Mouse (Mus musculus) liver, embryonic 15.5 days (tissue): Measurements from ENCODE around the gene Tbc1d25. TPM values are rescaled to one million over a fixed set of nuclear protein-coding genes. Genes with fewer than 3 reads are reported as not detected.
A peak's percentile ranks its signal among the peaks of the same experiment; 100 is the strongest.

ENCODE experiments used
- ATAC-seq: fragments of 200-750 bp; cut with Nextera tagmentation; 2 replicates; pipeline ENCODE4 v1.8.0; 2017; ENCODE audit warnings: moderate number of reproducible peaks, mild to moderate bottlenecking, moderate library complexity; ENCODE audit not compliant: insufficient read depth
- H3K27ac ChIP-seq: fragments of 300-500 bp; sonication (generic); replicated peaks from 2 replicates; pipeline ENCODE4 v1.5.1; 2015; ENCODE audit warnings: mild to moderate bottlenecking, inconsistent platforms
- H3K27me3 ChIP-seq: fragments of 300-500 bp; sonication (generic); 2 replicates; pipeline ENCODE4 v1.6.1; 2015; ENCODE audit warnings: mild to moderate bottlenecking, inconsistent platforms
- H3K36me3 ChIP-seq: fragments of 300-500 bp; sonication (generic); replicated peaks from 2 replicates; pipeline ENCODE4 v1.6.1; 2015; ENCODE audit warnings: moderate library complexity, mild to moderate bottlenecking, inconsistent platforms
- H3K4me1 ChIP-seq: fragments of 300-500 bp; sonication (generic); replicated peaks from 2 replicates; pipeline ENCODE4 v1.6.1; 2015; ENCODE audit warnings: inconsistent platforms
- H3K4me2 ChIP-seq: fragments of 300-500 bp; sonication (generic); 2 replicates; pipeline ENCODE4 v1.6.1; 2015; ENCODE audit warnings: moderate library complexity, mild to moderate bottlenecking, inconsistent platforms
- H3K4me3 ChIP-seq: fragments of 300-500 bp; sonication (generic); replicated peaks from 2 replicates; pipeline ENCODE4 v1.5.1; 2015; ENCODE audit warnings: mild to moderate bottlenecking, inconsistent platforms
- H3K9ac ChIP-seq: fragments of 300-500 bp; sonication (generic); 2 replicates; pipeline ENCODE4 v1.6.1; 2015; ENCODE audit warnings: moderate library complexity, mild to moderate bottlenecking, inconsistent platforms
- H3K9me3 ChIP-seq: fragments of 300-500 bp; sonication (generic); replicated peaks from 2 replicates; pipeline ENCODE4 v1.6.1; 2016; ENCODE audit warnings: inconsistent platforms
- WGBS: fragments of 180-500 bp; shearing (Covaris S2); methylation state at CpG from one replicate; pipeline ENCODE4 v1.1.7; 2015; ENCODE audit warnings: mixed read lengths; ENCODE audit not compliant: insufficient replicate concordance; 5-methylcytosine and 5-hydroxymethylcytosine counted together
- polyA plus RNA-seq: library from polyadenylated mRNA; unstranded; fragments of >200 nt; fragmentation: Nextera tagmentation; extraction: Ambion mirVana; gene quantifications from 2 replicates; pipeline ENCODE4 v1.2.1, GENCODE M21; 2015

Tbc1d25 gene
- polyA plus RNA-seq, 1 experiment from 2014 or later, result 4.9 TPM

- Histone ChIP-seq H3K4me2 (no peak overlapping the region), H3K4me3 (no peak overlapping the region), H3K27ac (no peak overlapping the region), H3K9me3 (no peaks in the 10 kb centered on the region), H3K36me3 (no peaks in the 10 kb centered on the region), H3K4me1 (peaks cover 18% of the 10 kb centered on the region), H3K9ac (no peak overlapping the region), H3K27me3 (no peaks in the 10 kb centered on the region)
- 36% methylated on average over 5 of the region's 5 CpGs for WGBS
- no peak for ATAC-seq
Observed at GRCm38 (mm10) chrX:8179646-8180045, 3.7 kb upstream of the Tbc1d25 start.

- Histone ChIP-seq H3K9me3 (no peaks in the 10 kb centered on the region), H3K36me3 (no peaks in the 10 kb centered on the region), H3K27me3 (no peaks in the 10 kb centered on the region), H3K4me1 (peaks cover 20% of the 10 kb centered on the region), H3K9ac (no peak overlapping the region), H3K4me2 (no peak overlapping the region), H3K27ac (no peak overlapping the region), H3K4me3 (no peak overlapping the region)
- WGBS, result 72% methylated on average over 2 of the region's 2 CpGs
- no peak for ATAC-seq
Observed at GRCm38 (mm10) chrX:8178871-8179270, 2.9 kb upstream of the Tbc1d25 start.

- no peaks in the 10 kb centered on the region for H3K27me3 ChIP-seq
- no peaks in the 10 kb centered on the region for H3K9me3 ChIP-seq
- ATAC-seq, result no peak
- WGBS, result 11% methylated on average over 4 of the region's 4 CpGs
- H3K9ac ChIP-seq, result peak overlapping the region; percentile 63
- peaks cover 19% of the 10 kb centered on the region for H3K4me1 ChIP-seq
- peak overlapping the region; percentile 72 for H3K4me2 ChIP-seq
- peak overlapping the region; percentile 68 for H3K4me3 ChIP-seq
- H3K36me3 ChIP-seq, result 0 out of 2 replicates have a peak, but pooled peaks cover 8% of the 10 kb centered on the region
- peak overlapping the region; percentile 88 for H3K27ac ChIP-seq
Observed at GRCm38 (mm10) chrX:8175169-8175503, 845 bp downstream of the Tbc1d25 start.

DNA sequence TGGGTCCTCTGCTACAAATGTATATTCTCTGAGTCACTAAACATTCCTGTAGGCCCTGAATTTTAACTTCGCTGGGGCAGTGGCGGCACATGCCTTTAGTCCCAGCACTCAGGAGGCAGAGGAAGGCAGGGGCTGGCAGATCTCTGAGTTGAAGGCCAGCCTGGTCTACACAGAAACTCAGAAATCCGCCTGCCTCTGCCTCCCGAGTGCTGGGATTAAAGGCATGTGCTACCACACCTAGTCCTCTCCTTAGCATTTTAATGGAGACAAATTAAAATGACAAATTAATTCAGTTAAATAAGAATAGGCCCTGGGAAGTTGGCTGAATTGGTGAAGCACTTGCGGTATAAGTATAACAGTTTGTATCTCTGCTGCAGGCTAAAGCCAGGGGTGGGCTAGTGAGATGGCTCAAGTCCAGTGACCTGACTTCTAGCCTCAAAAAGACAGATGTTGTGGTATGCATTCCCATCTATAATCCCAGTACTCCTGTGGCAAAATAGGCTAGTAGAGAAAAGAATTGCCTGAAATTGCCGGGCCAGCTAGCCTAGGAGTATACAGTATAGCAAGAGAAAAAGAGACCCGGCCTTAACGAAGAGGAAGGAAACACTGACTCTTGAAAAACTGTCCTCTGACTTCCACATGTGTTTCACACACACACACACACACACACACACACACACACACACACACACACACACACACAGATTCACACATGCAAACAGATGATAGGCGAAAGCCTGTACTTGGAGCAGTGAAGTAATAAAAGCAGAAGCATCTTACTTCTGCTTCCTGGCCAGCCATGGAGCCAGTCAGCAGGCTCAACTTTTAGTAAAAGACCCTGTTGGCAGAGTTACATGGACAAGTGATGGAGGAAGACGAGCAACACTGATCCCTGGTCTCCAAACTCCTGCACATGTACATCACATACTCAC lies 8.0 kb downstream of the Tbc1d25 start:
- Histone ChIP-seq H3K36me3 (0 out of 2 replicates have a peak, but pooled peaks cover 8% of the 10 kb centered on the region), H3K4me2 (no peak overlapping the region), H3K9ac (no peak overlapping the region), H3K27ac (no peak overlapping the region), H3K4me1 (no peaks in the 10 kb centered on the region), H3K9me3 (no peaks in the 10 kb centered on the region), H3K27me3 (no peaks in the 10 kb centered on the region), H3K4me3 (no peak overlapping the region)
- no peak for ATAC-seq
- WGBS, result 70% methylated on average over 10 of the region's 10 CpGs

DNA sequence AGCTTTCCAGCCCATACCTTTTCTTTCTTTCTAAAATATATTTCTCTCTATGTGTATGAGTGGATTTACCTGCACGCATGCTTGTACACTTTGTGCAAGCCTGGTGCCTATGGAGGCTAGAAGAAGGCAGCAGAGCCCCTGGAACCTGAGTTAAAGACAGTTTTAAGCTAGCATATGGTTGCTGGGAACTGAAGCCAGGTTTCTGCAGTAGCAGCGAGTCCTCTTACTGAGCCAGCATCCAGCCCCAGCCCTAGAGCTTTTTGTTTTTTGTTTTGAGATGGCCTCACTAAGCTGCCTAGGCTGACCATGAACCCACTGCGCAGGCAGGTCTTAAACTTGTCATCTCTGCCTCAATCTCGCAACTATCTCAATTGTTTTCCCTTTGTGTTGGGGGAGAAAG lies 11.5 kb downstream of the Tbc1d25 start:
- WGBS, result 79% methylated on average over 4 of the region's 4 CpGs
- no peak overlapping the region for H3K27ac ChIP-seq

DNA sequence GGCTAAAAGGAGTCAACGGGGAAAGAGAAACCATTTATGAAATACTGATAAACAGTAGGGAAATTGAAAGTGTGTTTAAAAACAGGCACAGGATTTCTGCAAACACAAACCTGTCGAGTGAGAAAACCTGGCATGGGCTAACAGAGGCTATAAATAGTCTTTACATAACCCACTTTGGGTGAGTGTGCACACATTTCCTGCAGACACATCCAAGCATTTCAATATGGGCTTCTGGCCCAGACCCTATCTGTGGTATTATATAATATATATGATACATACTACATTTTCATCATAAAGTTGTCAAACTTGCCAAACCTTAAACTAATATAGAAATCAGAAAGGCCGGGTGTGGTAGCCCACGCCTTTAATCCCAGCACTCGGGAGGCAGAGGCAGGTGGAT lies 12.9 kb downstream of the Tbc1d25 start:
- 57% methylated on average over 5 of the region's 5 CpGs for WGBS
- H3K4me1 ChIP-seq, result no peaks in the 10 kb centered on the region
- H3K27ac ChIP-seq, result no peak overlapping the region
- no peak overlapping the region for H3K4me3 ChIP-seq
- H3K36me3 ChIP-seq, result 0 out of 2 replicates have a peak, but pooled peaks cover 10% of the 10 kb centered on the region
- H3K9ac ChIP-seq, result no peak overlapping the region
- no peaks in the 10 kb centered on the region for H3K9me3 ChIP-seq
- no peaks in the 10 kb centered on the region for H3K27me3 ChIP-seq
- H3K4me2 ChIP-seq, result no peak overlapping the region
- ATAC-seq, result no peak

More for the DNA sequence above, 11.5 kb downstream of the Tbc1d25 start:
- H3K36me3 ChIP-seq, result 0 out of 2 replicates have a peak, but pooled peaks cover 4% of the 10 kb centered on the region
- H3K27me3 ChIP-seq, result no peaks in the 10 kb centered on the region
- H3K4me1 ChIP-seq, result no peaks in the 10 kb centered on the region
- ATAC-seq, result no peak
- H3K4me2 ChIP-seq, result no peak overlapping the region
- no peaks in the 10 kb centered on the region for H3K9me3 ChIP-seq
- no peak overlapping the region for H3K9ac ChIP-seq
- no peak overlapping the region for H3K4me3 ChIP-seq

DNA sequence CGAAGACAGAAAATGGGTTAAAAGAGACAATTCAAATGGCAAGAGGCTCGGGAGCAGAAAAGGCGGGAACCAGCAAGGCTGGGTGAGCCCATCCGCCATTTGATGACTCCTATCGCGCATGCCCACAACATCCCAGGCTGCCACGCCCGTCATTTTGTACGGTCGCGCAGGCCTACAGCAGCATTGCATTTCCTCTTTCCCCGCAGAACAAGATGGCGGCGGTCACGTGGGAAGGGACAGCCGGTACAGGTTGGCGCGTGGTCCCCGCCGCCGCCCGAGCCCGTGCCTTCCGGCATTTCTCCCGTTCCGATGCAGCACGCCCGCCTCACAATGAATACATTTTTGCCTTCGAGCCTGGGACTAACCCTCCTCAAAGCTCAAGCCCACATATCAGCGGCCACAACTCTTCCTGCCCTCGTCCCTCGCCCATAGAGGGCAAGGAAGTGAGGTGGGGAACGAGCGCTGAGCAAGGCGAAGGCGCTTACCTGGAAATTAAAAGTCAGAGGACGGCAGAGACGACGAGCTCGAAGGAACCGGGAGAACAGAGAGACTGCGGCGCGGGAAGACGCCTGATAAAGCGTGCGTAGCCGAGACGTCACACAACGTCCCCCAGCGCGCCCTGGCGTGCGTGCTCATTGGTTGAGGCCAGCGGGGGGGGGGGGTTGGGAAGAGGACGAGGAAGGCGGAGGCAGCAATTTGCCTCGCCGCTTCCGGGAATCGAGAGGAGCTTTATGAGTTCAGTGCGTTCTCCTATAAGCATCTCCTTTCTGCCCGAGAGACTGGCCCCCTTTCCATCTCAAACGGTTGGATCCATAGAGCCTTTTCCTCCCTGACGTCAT lies 30.6 kb downstream of the Tbc1d25 start, which contains the start of gene Rbm3:
Gene Rbm3 (minus strand): TSS at position 728 of the 839 bp plus-strand sequence.
- Histone ChIP-seq H3K9ac (peak within 1 kb of the TSS; percentile 76), H3K4me2 (peak within 1 kb of the TSS; percentile 82), H3K27ac (peak within 1 kb of the TSS; percentile 95), H3K27me3 (no peaks in the 10 kb centered on the region), H3K4me3 (peak within 1 kb of the TSS; percentile 76), H3K4me1 (peaks cover 20% of the 10 kb centered on the region), H3K9me3 (no peaks in the 10 kb centered on the region), H3K36me3 (peaks cover 37% of the 10 kb centered on the region)
- WGBS, result 14% methylated on average over 60 of the region's 65 CpGs
- peak; percentile 95 for ATAC-seq

- H3K4me3 ChIP-seq, result peak overlapping the region; percentile 76
- peaks cover 20% of the 10 kb centered on the region for H3K4me1 ChIP-seq
- 45% methylated on average over 7 of the region's 7 CpGs for WGBS
- H3K9ac ChIP-seq, result peak overlapping the region; percentile 76
- no peaks in the 10 kb centered on the region for H3K9me3 ChIP-seq
- peak overlapping the region; percentile 82 for H3K4me2 ChIP-seq
- peak overlapping the region; percentile 95 for H3K27ac ChIP-seq
- H3K36me3 ChIP-seq, result peaks cover 51% of the 10 kb centered on the region
- H3K27me3 ChIP-seq, result no peaks in the 10 kb centered on the region
- ATAC-seq, result no peak
Observed at GRCm38 (mm10) chrX:8143750-8144149, 32.2 kb downstream of the Tbc1d25 start.

GRCm38 (mm10) chrX:8142948-8143347 lies 33.0 kb downstream of the Tbc1d25 start:
- Histone ChIP-seq H3K36me3 (peaks cover 59% of the 10 kb centered on the region), H3K4me2 (peak overlapping the region; percentile 82; the same call in 1 of the 2 replicates), H3K27ac (no peak overlapping the region), H3K4me1 (peaks cover 20% of the 10 kb centered on the region), H3K9ac (no peak overlapping the region), H3K4me3 (no peak overlapping the region), H3K27me3 (no peaks in the 10 kb centered on the region), H3K9me3 (no peaks in the 10 kb centered on the region)
- WGBS, result 52% methylated on average over 7 of the region's 7 CpGs
- no peak for ATAC-seq

DNA sequence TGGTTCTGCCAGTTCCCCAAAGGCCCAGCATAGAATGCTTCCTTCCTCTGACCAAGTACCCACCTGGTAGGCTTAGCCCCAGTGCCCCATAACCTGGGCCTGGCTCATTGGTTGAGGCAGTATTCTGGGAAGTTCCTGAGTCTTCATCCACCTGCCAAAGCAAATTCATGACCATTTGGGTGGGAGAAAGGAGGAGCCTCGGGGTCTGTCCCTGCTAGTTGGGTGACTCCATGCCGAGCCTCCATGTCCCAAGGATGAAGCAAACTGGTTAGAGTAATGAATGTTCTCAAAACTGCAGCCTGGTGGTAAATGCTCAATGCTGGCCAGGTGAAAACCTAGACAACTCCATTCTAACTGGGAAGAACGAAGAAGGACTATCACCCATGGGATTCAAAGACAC lies 34.9 kb downstream of the Tbc1d25 start:
- H3K4me3 ChIP-seq, result no peak overlapping the region
- no peak overlapping the region for H3K9ac ChIP-seq
- H3K27me3 ChIP-seq, result no peaks in the 10 kb centered on the region
- peaks cover 16% of the 10 kb centered on the region for H3K4me1 ChIP-seq
- H3K4me2 ChIP-seq, result no peak overlapping the region
- 68% methylated on average over 3 of the region's 3 CpGs for WGBS
- no peak overlapping the region for H3K27ac ChIP-seq
- H3K36me3 ChIP-seq, result peaks cover 76% of the 10 kb centered on the region
- no peaks in the 10 kb centered on the region for H3K9me3 ChIP-seq
- no peak for ATAC-seq

- Histone ChIP-seq H3K9me3 (no peaks in the 10 kb centered on the region), H3K4me2 (no peak overlapping the region), H3K27ac (no peak overlapping the region), H3K4me3 (no peak overlapping the region), H3K27me3 (no peaks in the 10 kb centered on the region), H3K4me1 (peaks cover 16% of the 10 kb centered on the region), H3K9ac (no peak overlapping the region), H3K36me3 (peaks cover 76% of the 10 kb centered on the region)
- ATAC-seq, result no peak
- WGBS, result 90% methylated on average over 2 of the region's 2 CpGs
Observed at GRCm38 (mm10) chrX:8140446-8140845, 35.5 kb downstream of the Tbc1d25 start.
